Mouse (Mus musculus) stomach, postnatal 0 days (tissue): ENCODE measurements at regions not wholly inside any gene's neighbourhood (a gene's known extent, or its start where the extent isn't known, plus 50 kb on each side); places are given as distances from the start of the nearest gene placed in this dataset.

Source experiments
- ATAC-seq: fragments of 200-750 bp; cut with Nextera tagmentation; 2 replicates; pipeline ENCODE4 v1.8.0; 2017; ENCODE audit not compliant: low FRiP score, low TSS enrichment
- DNase-seq: peaks from one replicate; pipeline ENCODE4 v3.0.0-alpha.2; 2016; ENCODE audit warnings: low spot score
- H3K27ac ChIP-seq: fragments of 300-500 bp; sonication (generic); replicated peaks from 2 replicates; pipeline ENCODE4 v1.5.1; 2014; ENCODE audit warnings: mild to moderate bottlenecking, control low read depth
- H3K27me3 ChIP-seq: fragments of 300-500 bp; sonication (generic); 2 replicates; pipeline ENCODE4 v1.6.1; 2014; ENCODE audit warnings: low read length; ENCODE audit not compliant: control insufficient read depth, insufficient read depth
- H3K36me3 ChIP-seq: fragments of 300-500 bp; sonication (generic); 2 replicates; pipeline ENCODE4 v1.6.1; 2014; ENCODE audit warnings: low read length, mixed read lengths; ENCODE audit not compliant: control insufficient read depth, insufficient read depth
- H3K4me1 ChIP-seq: fragments of 300-500 bp; sonication (generic); replicated peaks from 2 replicates; pipeline ENCODE4 v1.6.1; 2014; ENCODE audit warnings: antibody characterized with exemption; ENCODE audit not compliant: control insufficient read depth, insufficient read depth
- H3K4me2 ChIP-seq: fragments of 300-500 bp; sonication (generic); replicated peaks from 2 replicates; pipeline ENCODE4 v1.6.1; 2014; ENCODE audit warnings: low read depth, mild to moderate bottlenecking, control low read depth, moderate library complexity
- H3K4me3 ChIP-seq: fragments of 300-500 bp; sonication (generic); 2 replicates; pipeline ENCODE4 v1.5.1; 2014; ENCODE audit warnings: low read depth, low read length, control low read depth
- H3K9ac ChIP-seq: fragments of 300-500 bp; sonication (generic); 2 replicates; pipeline ENCODE4 v1.6.1; 2014; ENCODE audit warnings: mild to moderate bottlenecking, low read length, control low read depth, mixed read lengths
- H3K9me3 ChIP-seq: fragments of 300-500 bp; sonication (generic); 2 replicates; pipeline ENCODE4 v1.6.1; 2016; ENCODE audit warnings: low read length; ENCODE audit not compliant: control insufficient read depth
- CTCF ChIP-seq: IDR thresholded peaks from 2 replicates; pipeline ENCODE4 v1.5.1; 2016; ENCODE audit warnings: antibody characterized with exemption, low read depth, mild to moderate bottlenecking, moderate library complexity
- EP300 ChIP-seq: optimal IDR thresholded peaks from 2 replicates; pipeline ENCODE3; 2016; ENCODE audit warnings: antibody characterized with exemption
- WGBS: fragments of 180-500 bp; shearing (Covaris S2); extraction: QIAGEN DNeasy Blood & Tissue Kit; methylation state at CpG from one replicate; pipeline ENCODE4 v1.1.7; 2014; 5-methylcytosine and 5-hydroxymethylcytosine counted together

DNA sequence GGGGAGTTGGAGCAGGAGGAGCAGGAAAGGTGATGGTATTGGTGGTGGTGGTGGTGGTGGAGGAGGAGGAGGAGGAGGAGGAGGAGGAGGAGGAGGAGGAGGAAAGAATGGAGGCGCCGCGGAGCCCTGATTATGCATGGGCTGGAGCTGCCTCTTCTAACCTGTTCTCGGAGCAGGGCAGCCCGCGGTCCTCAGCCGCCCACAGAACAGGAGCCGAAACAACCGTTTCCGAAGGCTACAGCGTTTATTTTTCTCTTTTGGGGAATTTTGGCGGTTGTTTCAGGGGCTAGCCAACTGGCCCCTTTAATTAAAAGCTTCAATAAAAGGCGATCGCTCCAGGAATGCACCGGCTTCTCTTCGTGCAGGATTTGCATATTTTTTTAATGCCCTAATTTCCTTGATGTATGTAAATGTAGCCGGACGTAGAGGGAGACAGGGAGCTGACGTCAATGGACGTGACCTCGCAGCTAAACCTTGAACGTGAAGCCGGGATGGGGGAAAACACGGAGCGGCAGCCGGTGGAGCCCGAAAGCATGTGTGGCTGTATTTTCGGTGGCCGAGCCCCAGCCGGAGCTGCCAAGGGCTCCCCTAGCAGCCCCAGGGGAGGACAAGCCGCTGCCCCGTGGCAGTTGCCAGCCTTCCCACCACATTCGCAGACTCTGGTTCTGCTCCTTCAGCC lies 225.6 kb downstream of the Mef2c start:
- H3K4me2 ChIP-seq: peak overlapping the region; percentile 27; the same call in 1 of the 2 replicates
- H3K27ac ChIP-seq: no peak overlapping the region
- DNase-seq (peak; percentile 42), ATAC-seq (no peak)
- 2% methylated on average over 32 of the region's 33 CpGs for WGBS
- TF ChIP-seq CTCF: no peak
- no peak for TF ChIP-seq EP300
- H3K27me3 ChIP-seq: peaks cover 29% of the 10 kb centered on the region; the same call in 1 of the 2 replicates
- H3K4me3 ChIP-seq: peak overlapping the region; percentile 21
- H3K9ac ChIP-seq: no peak overlapping the region
- no peaks in the 10 kb centered on the region for H3K9me3 ChIP-seq
- no peaks in the 10 kb centered on the region for H3K4me1 ChIP-seq
- H3K36me3 ChIP-seq: no peaks in the 10 kb centered on the region

DNA sequence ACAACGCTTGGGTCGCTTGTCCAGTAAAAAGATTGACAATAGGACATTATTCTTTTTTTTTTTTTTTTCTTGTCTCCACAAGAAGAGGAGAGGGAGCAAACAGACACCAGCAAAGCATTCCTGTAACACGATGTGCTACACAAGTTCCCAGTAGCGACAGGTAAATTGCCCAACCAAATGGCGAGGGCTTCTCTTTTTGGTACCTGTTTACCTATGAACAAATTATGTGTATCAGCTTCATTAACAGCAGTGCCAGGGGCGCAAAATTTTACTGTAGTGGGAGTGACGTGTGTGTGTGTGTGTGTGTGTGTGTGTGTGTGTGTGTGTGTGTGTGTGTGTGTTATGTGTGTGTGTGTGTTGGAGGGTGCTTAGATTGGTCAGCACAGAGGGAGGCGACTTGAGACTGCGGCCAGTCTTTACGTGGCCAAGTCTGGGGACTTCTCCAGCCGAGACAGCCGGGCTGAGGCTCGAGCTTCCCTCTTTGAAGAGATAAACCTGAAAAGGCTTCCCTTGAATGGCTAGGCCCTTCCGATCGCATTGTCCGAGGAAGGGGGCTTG lies 226.4 kb downstream of the Mef2c start:
- TF ChIP-seq EP300 (no peak), CTCF (no peak)
- Histone ChIP-seq H3K27ac (no peak overlapping the region; the same call in 1 of the 2 replicates), H3K4me3 (peak overlapping the region; percentile 54), H3K9me3 (no peaks in the 10 kb centered on the region), H3K27me3 (peaks cover 26% of the 10 kb centered on the region; the same call in 1 of the 2 replicates), H3K4me2 (peak overlapping the region; percentile 95), H3K36me3 (no peaks in the 10 kb centered on the region), H3K9ac (peak overlapping the region; percentile 55), H3K4me1 (no peaks in the 10 kb centered on the region)
- 6% methylated on average over 16 of the region's 16 CpGs for WGBS
- DNase-seq (no peak), ATAC-seq (peak; percentile 34; the same call in 1 of the 2 replicates)

GRCm38 (mm10) chr13:83730713-83731480 lies 227.1 kb downstream of the Mef2c start:
- Histone ChIP-seq H3K36me3 (no peaks in the 10 kb centered on the region), H3K9me3 (no peaks in the 10 kb centered on the region), H3K4me2 (peak overlapping the region; percentile 95), H3K27me3 (peaks cover 21% of the 10 kb centered on the region; the same call in 1 of the 2 replicates), H3K27ac (peak overlapping the region; percentile 18; the same call in 1 of the 2 replicates), H3K4me1 (no peaks in the 10 kb centered on the region), H3K9ac (peak overlapping the region; percentile 55), H3K4me3 (peak overlapping the region; percentile 54)
- peak; percentile 80 for ATAC-seq
- TF ChIP-seq CTCF (peak; percentile 19; the same call in 1 of the 2 replicates), EP300 (no peak)
- DNase-seq: peak; percentile 53
- under 1% methylated on average over 60 of the region's 91 CpGs for WGBS

DNA sequence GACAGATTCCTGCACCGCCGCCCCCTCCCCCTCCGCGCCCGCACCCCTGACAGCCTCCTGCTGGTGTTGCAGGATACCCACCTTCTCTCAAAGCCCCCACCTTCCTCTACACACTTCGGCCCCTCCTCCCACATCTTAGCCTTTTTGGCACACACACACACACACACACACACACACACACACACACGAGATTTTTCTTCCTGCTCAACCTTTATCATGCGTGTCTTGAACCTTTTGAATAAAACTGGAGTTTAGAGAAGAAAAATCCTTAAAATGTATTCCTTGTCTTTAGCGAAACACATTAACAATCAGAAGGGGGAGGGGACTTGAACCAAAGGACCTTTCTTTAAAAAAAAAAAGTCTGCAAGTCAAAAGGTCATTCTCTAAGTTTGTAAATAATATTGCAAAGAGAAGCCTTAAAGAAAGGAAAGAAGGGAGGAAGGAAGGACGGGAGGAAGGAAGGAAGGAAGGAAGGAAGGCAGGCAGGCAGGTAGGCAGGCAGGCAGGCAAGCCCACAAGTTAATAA lies 227.7 kb downstream of the Mef2c start:
- TF ChIP-seq EP300 (no peak), CTCF (no peak)
- H3K27me3 ChIP-seq: peaks cover 21% of the 10 kb centered on the region; the same call in 1 of the 2 replicates
- H3K27ac ChIP-seq: no peak overlapping the region
- H3K9ac ChIP-seq: no peak overlapping the region
- H3K9me3 ChIP-seq: no peaks in the 10 kb centered on the region
- H3K4me3 ChIP-seq: peak overlapping the region; percentile 54
- H3K36me3 ChIP-seq: no peaks in the 10 kb centered on the region
- 3% methylated on average over 5 of the region's 10 CpGs for WGBS
- H3K4me1 ChIP-seq: no peaks in the 10 kb centered on the region
- DNase-seq: no peak
- no peak for ATAC-seq
- peak overlapping the region; percentile 95 for H3K4me2 ChIP-seq

GRCm38 (mm10) chr13:83732283-83733121 lies 228.7 kb downstream of the Mef2c start:
- H3K27ac ChIP-seq: no peak overlapping the region
- peak overlapping the region; percentile 6; the same call in 1 of the 2 replicates for H3K4me3 ChIP-seq
- 3% methylated on average over 30 of the region's 31 CpGs for WGBS
- no peak overlapping the region for H3K9ac ChIP-seq
- H3K4me2 ChIP-seq: no peak overlapping the region
- peaks cover 18% of the 10 kb centered on the region; the same call in 1 of the 2 replicates for H3K27me3 ChIP-seq
- no peaks in the 10 kb centered on the region for H3K36me3 ChIP-seq
- no peak for DNase-seq
- no peaks in the 10 kb centered on the region for H3K4me1 ChIP-seq
- no peaks in the 10 kb centered on the region for H3K9me3 ChIP-seq
- no peak for TF ChIP-seq EP300
- TF ChIP-seq CTCF: no peak
- no peak for ATAC-seq
